Mouse (Mus musculus): ENCODE data around the gene Gpr162.
"Not testable (repeated sequence)": the region's sequence is repeated elsewhere in the genome, so short reads cannot be mapped to it uniquely, and the experiment has no call there.

Gene Gpr162

GRCm38 (mm10) chr6:124836411-124836810 is 27.4 kb downstream of the Gpr162 start:
- no peak for DNase-seq (ENCODE audit: low spot score)

DNA sequence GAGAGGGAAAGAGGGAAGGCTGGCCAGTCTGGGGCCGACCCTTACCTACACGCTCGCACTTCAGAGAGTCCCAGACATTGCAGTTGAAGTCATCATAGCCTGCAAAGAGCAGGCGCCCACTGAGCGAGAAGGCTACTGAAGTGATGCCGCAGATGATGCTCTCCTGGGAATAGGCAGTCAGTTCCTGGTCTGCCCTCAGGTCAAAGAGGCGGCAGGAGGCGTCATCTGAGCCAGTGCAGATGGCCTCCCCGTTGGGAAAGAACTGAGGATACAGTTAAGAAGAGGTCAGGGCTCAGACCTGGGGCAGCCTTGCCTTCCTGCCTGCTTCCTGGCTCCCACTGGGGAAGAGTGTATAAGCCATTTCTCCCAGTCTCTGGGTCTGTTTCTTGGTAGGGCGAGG is 28.3 kb downstream of the Gpr162 start:
- DNase-seq (ENCODE audit: low spot score), result no peak

GRCm38 (mm10) chr6:124834512-124835081 is 29.2 kb downstream of the Gpr162 start:
- DNase-seq (ENCODE audit: low spot score), result no peak

GRCm38 (mm10) chr6:124831649-124832048 is 32.1 kb downstream of the Gpr162 start:
- DNase-seq (ENCODE audit: low spot score), result no peak

DNA sequence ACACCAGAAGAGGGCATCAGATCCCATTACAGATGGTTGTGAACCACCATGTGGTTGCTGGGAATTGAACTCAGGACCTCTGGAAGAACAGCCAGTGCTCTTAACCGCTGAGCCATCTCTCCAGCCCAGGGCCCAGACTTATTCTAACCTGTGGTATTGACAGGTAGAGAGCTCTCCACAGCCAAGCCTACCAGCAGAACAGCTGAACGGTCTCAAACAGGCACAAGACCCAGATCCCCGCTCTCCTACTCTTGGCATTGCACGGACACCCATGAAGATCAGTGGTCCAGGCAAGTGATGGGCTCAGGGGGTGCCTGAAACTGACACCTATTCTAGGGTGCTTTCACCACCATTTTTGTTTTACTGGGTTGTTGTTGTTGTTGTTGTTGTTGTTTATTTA is 32.6 kb downstream of the Gpr162 start:
- DNase-seq (ENCODE audit: low spot score), result not testable (repeated sequence)

- DNase-seq (ENCODE audit: low spot score), result peak; percentile 91
Measured at GRCm38 (mm10) chr6:124829799-124830700, 33.7 kb downstream of the Gpr162 start.

DNA sequence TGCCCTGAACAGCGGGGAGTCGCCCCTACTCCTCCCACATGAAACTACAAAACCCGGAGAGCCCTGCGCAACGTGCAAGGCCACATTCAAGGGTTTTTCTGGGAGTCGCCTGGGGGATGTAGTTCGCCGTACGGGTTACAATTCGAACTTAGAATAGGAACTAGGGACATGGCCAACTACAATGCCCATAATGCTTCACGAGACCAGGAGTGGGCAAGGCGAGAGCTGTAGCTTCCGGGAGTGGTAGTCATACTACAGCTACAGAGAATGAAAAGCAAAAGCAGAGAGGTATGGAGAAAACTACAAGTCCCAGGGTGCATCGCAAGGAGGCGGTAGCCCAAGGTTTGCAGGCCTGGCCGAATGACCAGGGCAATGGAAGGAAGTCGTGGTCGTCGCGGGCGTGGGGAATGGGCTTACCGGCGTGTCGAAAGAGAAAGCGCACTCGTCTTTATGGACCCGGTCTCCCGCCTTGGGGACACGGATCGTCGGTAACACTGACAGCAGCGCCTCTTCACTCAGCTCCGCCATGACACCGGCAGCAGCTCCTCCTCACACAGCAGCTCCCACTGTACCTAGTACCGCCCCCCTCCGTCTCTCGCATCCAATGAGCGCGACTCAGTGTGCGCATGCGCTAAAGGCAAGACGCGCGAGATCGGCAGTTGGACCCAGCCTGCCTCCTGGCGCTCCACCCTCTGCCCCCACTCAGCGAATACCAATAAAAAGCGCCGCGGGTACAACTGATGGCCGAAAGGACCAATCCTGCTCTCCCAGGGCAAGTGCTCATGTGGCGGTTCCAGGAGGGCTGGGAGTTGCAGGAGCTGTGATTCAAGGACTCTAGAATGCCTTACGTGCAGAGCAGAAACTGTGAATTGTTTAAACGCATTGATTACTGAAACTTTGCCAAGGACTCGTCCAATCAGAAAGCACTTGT is 34.6 kb downstream of the Gpr162 start, which contains the start of the genes Usp5 and Cdca3:
Gene Usp5, minus strand, starts transcription at position 617 of the 931 bp plus-strand sequence.
Gene Cdca3, plus strand, starts transcription at position 680 of the 931 bp plus-strand sequence.
- peak; percentile 98 for DNase-seq (ENCODE audit: low spot score)

DNA sequence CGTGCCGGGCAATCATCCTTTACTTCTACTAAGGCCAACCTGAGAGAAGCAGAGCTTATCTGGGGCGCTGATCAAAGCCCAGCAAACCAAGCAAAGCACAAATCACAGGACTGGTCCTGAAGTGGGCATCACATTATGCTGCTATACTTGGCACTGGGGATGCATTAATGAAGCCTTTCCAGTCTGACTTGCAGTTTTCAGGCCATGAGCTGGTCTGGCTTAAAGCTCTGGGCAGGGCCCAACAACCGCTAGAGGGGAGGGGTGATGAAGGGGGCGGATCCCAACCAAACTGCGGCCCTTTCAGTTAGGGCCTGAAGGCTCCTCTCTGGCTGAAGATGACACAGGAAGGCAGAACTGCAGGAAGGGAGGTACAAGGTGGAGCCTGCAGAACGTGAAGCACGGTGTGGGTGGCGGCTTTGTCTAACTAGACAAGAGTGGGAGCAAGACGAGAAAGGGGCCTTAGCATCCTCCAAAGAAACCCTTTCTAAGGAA is 35.6 kb downstream of the Gpr162 start:
- DNase-seq (ENCODE audit: low spot score), result no peak

DNA sequence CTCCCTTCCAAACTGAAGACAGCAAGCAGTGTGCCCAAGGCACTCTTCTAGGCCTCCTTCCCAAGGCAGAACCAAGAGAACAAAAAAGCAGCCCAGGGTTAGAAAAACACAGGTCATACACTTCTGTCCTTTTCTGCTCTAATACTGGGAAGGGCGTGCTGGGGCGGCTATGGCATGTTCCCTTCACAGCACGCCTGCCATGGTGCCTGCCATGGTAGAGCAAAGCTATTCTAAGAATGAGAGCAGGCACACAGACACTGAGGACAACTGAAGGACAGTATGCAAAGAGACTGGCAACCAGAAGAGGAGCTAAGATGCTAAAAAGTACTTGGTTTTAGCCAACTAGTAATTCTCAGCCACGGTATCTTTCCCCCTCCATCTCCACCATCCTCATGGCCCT is 41.7 kb downstream of the Gpr162 start:
- no peak for DNase-seq (ENCODE audit: low spot score)

GRCm38 (mm10) chr6:124820891-124821290 is 42.9 kb downstream of the Gpr162 start:
- no peak for DNase-seq (ENCODE audit: low spot score)

GRCm38 (mm10) chr6:124817971-124818370 is 45.8 kb downstream of the Gpr162 start:
- DNase-seq (ENCODE audit: low spot score), result no peak

DNA sequence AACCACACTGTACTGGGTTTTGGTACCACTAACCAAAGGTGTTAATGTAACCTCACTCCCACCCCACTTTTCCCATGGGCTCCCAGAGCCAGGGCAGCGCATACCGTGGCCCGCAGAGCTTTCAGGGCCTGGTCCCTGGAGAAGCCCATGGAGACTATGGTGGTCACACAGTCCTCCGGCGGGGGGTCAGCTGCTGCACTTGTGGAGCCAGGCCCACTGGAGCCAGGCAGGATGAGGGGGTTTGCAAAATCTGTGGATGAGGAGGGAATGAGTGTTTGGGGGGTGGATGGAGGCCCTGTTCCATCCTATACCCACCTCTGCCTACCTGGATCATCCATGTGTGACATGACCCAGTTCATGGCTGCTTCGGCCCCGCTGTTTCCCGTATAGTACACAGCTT is 46.2 kb downstream of the Gpr162 start:
- DNase-seq (ENCODE audit: low spot score), result no peak

DNA sequence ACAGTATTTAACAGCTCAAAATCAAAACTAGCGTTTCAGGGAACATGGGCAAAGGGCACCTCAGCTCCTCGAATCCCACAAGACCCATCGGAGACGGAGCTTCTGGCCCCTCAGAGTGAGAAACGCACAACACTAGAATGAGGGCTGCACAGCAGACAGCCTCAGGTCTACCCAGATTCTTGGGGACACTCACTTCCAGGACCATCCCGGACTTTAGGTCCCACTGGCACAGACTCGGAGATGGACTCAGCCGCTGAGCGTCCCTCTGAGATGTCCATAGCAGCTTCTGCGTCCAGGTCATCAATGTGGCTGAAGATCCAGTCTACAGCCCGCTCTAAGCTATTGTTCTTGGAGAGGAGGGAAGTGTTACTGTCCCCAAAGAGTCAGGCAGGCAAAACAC is 46.7 kb downstream of the Gpr162 start:
- no peak for DNase-seq (ENCODE audit: low spot score)

DNA sequence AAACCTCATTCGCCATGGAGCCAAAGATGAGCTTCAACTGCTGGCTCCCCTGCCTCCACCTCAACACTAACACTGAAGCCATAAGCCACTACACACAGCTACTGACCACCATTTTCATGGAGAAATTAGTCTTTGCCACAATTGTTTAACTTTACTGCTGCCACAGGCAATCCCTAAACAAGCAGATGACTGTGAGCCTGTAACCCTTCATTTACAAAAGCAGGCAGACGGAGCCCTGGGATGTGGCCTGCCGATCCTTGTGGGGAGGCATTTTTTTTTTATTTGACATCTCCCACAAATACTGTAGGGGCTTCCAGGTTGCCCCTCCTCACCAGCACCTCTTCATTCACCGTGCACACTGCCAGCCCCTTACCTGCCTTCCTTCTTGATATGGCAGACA is 47.2 kb downstream of the Gpr162 start:
- no peak for DNase-seq (ENCODE audit: low spot score)

DNA sequence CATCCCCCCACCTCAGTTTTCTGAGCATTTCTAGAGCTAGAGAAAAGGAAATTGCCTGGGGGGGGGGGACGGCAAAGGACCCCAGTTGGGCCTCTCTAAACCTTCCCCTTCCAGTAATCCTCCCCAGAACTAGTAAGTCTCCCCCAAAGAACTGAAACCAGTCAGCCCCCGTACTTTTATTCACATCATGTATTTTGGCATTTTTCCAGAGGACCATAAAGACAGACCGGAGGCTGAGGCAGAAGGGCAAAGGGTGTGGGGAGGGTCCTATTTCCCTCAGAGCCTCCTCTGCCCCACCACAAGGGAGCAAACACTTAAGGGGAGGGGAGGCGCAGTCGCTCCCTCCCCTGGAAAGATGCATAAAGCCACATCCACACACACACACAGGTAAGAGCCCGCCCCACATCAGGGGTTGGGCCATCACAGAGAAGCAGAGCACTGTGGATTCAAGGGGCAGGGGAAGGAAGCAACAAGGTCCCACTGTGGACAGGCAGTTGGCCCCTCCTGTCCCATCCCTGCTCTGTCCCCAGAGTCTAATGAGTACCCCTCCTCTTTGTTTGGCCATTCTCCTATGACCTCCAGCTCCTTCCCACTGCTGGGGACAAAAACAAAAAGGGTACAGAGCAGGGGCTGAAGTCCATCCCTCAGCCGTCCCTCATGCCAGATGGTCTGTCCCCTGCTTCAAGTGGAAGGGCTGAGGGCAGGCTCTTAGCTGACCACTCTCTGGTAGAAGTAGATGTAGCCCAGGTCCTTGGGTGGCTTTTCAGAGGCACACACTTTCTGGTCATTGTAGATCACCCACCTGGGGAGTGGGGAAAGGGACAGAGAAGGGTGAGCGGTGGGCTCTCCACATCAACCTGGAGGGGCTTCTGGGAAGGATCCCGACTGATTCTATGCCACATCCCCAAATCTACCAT is 48.7 kb downstream of the Gpr162 start:
- no peak for DNase-seq (ENCODE audit: low spot score)

GRCm38 (mm10) chr6:124814448-124814847 is 49.3 kb downstream of the Gpr162 start:
- no peak for DNase-seq (ENCODE audit: low spot score)

- DNase-seq (ENCODE audit: low spot score), result peak; percentile 80
Measured at GRCm38 (mm10) chr6:124813933-124814332, 49.9 kb downstream of the Gpr162 start, which contains the start of gene Tpi1. Tpi1 (minus strand) TSS chr6:124814296.

GRCm38 (mm10) chr6:124813496-124813895 is 50.3 kb downstream of the Gpr162 start:
- DNase-seq (ENCODE audit: low spot score), result no peak

DNA sequence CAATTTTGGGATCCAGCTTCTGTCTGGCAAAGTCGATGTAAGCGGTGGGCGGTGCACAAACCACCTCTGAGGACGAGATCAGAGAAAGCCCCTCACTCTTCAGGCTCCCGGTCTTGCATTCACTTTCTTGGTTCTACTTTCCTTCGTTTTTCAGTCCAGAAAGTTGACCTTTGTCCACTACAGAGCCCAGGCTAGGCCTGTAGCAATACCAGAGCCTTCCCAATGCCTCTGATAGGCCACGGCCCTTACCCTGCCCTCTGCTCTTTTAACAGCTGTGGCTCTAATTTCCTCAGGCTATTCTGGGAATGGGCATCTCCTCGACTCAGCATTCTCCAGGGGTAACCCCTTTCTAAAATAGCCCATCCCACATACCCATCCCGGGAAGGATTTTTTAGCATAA is 50.9 kb downstream of the Gpr162 start:
- no peak for DNase-seq (ENCODE audit: low spot score)

DNA sequence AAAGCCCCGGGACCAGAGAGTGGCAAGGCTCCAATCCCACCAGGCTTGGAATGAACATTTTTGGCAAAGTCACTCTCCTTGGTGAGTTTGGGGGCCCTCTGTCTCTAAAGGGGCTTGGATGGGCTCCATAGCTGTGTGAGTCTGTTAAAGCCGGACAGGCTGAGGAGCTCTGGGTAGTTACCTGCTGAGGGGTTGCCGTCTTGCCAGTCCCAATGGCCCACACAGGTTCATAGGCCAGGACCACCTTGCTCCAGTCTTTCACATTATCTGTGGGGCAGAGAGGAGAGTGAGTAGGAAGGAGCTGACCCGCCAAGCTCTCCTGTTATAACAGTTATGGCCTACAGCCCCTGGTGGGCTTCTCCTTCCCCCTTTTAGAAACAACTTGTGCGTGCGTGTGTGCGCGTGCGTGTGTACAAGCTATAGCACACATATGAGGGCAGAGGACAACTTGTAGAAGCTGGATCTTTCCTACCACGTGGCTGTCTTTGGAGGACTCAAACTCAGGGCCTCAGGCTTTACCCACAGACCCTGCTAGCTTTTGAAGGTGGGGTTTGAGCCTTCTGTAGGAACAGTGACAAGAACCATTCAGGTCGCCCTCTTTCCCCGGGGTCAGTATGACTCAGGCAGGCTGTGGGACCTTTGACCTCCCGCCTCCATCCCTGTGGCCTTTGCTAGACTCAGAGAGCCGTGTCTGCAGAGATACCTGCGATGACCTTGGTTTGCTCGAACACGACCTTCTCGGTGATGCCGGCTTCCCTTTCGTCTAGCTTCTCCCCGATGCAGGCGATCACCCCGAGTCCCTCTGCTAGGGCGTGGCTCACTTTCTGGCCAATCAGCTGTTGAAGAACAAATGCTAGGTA is 51.9 kb downstream of the Gpr162 start:
- DNase-seq (ENCODE audit: low spot score), result no peak

Measured in layer of hippocampus, adult 9-10 months (tissue).